Mouse (Mus musculus) kidney, adult 11 months (tissue): ENCODE measurements around the gene Adgrv1.
"Not testable (repeated sequence)": the region's sequence is repeated elsewhere in the genome, so short reads cannot be mapped to it uniquely, and the experiment has no call there.

Source experiments
- DNase-seq: peaks from one replicate; pipeline ENCODE4 v3.0.0; 2022

The Adgrv1 gene

DNA sequence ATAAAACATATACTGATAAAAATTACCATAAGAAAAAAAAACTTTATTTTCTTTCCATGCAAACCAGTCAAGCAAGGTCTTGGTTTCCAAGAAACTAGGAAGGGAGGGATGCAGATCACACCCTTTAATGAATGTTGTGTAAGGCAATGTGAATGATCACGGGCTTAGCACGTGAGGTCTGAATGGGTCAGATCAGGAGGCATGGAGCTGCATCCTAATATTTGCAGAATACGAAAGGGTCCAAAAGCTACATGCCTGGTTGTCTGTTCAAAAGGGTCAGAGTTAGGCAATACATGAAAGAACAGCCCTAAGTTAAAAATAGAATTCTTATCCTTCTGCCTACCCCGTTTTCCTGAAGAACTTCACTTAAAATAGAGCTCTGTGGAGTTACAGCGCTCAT, 303.2 kb downstream of the Adgrv1 start:
- no peak for DNase-seq

DNA sequence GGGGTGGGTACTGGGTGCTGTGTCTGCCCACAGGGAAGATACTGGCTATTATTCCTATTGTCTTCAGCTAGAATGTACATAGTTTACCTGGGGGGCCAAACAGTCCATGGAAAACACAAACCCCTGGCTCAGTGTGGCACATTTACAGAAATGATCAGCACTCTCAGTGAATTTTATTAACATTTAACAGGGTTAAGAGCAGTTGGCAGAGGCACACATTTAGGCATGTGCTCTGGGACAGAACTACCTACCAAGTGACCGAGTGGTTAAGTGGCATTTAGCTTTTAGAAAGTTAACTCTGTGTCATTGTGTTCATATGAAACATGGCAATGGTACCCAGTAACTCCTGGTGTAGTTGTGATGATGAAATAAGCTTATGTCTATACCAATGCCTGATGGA, 304.8 kb downstream of the Adgrv1 start:
- peak; percentile 65 for DNase-seq

DNA sequence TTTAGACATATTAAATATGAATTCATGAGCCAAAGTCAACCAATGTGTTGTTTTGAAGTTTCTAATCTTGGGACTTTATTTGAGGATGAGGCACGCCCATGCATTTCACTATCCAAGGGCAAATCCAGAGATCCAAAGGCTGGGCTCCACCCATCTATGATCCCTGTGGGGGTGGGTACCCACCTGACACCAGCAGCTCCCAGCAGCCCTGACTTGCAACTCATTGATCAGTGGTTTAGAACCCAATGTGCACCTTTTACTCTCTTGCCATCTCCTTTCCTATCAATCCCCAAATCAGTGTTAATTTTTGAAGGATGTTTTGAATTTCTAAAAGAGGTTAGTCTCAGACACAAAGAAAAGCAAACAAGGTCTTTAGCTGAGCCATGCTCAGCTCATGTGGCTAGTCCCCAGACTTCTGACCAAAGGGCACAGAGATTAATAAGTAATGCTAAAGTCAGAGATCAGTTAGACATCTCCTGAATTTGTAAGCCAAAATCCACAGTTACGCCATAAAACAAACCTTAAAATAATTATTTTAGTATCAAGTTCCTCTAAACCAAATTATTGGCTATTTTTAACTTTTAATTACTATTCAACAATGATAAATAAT, 307.2 kb downstream of the Adgrv1 start:
- DNase-seq: peak; percentile 70

DNA sequence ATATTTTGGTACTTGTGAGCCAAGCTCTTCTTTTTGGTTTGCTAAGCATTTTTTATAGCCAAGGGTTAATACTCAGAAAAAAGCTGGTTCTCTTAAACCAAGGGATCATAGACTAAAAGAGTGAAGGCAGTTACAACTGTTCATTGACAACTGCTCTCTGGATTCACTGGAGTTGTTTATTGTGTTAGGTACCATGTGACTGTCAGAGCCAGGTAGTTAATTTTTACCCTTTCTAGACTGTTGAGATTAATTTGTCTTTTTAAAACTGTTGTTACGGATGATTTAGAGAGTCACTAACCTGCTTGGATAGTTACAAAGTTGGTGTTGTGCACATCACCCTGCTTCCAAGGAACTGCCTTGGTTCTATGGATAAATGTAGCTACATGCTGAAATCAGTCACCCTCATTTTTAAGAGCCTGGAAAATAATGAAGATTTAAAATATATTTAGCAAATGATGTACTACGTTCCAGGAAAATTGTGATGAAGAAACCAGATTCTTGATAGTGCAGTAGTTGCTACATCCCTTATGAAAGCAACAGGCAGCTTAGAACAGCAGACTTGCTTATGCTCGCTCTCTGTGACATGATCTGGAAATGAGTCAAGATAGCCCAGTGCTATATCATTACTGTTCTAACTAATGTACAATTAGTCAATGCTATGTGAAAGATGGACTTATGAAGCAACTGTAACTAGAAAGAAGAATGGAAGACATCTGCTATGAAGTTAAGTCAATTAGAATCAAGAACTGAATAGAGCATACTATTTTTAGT, 309.2 kb downstream of the Adgrv1 start:
- peak; percentile 13 for DNase-seq

DNA sequence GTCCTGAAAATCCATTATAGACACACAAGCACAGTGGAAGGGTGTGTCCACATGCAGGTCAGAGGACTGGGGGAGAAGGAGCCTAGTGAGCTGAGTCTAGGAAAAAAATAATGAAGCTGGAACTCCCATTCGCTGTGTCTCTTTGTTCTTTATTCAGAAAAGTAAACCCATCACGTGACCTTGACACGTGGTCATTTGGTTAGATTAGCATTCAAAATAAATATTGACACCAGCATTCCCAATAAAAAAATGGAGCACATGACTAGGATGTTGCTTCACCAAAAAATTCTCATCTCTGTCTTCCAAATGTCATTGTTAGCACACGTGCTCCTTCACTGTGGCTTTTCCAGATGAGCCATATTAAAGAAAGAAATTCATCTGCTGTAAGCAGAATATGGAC, 316.4 kb downstream of the Adgrv1 start:
- DNase-seq: no peak

DNA sequence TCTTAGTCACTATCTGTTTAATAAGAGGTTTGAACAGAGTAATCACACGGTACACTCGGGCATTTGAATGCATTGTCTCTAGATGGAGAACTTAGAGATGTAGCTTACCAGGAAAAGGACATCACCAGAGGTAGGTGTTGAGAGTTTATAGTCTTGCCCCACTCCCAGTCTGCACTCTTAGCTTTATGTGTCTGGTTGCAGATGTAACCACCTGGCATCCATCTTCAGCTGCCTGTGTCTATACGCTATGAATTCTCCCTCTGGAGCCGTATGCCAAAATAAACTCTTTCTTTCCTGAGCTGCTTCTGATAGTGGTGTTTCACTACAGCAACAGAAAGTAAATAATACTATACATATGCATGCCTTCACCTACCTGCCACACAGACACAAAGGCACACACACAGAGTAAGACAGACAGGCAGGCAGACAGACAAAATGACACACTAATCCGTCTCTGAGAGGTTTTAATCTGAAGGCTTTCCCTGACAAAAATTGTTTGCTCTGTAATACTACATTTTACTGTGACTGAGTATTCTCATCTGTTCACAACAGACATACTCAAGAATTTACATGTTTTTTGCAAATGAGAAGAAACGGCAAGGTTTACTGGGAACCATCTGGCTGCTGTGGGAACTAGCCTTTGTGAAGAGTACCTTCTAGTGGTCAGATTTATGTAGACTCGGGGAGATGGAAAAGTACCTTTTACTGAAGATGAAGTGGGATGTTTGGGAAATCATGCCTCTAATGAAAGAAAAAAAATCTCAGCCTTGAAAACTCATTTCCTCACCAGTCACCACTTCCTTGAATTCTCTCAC, 318.4 kb downstream of the Adgrv1 start:
- DNase-seq: no peak

DNA sequence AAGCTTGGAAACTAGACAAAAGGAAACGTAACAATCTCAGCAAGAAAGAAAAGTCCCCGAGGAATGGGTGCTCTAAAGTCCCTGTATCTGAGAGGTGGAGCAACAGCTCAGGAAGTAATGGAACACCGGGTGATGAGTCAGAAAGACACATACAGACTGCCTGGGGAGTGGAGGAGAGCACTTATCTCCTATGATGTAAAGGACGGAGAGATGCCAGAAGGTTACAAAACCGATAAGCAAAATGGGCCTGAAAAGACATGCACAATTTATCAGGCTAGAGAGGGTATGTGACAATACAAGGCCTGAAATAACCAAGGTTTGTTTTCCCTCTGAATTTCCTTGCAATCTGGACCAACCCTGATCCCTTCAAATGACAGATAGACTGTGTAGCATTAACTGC, 320.8 kb downstream of the Adgrv1 start:
- DNase-seq: no peak

DNA sequence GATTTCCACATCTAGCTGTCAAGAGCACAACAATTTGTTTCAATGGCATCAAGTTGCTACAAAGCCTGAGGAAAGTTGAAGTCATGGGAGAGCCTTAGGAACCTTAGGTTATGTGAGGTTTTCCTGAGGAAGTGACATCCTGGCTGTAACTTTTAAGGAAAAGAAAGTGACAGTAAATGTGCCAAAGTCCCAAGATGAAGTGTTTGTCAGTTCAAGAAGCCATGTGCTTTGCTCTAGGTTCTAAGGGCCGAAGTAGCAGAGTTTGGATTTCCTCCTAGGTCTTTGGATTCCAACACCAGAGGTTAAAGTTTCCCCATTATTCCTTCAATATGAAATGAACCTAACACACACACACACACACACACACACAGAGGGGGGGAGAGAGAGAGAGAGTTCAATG, 332.1 kb downstream of the Adgrv1 start:
- DNase-seq: peak; percentile 6

DNA sequence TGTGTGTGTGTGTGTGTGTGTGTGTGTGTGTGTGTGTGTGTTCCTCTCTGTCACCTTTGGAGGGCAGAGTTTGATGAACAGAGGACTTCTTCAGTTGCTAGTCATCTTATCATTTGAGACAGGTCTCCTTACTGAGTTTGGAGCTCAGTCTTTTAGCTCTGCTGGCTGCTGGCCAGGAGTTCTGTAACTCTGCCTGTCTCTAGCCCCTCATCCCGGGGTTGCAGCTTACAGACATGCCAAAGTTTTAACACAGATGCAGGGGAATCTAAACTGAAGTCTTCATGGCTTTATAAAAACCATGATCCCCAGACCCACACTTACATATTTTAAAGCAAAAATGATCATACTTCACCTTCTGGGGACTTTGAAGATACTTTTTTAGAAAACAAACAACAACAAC, 338.8 kb downstream of the Adgrv1 start:
- DNase-seq: no peak

DNA sequence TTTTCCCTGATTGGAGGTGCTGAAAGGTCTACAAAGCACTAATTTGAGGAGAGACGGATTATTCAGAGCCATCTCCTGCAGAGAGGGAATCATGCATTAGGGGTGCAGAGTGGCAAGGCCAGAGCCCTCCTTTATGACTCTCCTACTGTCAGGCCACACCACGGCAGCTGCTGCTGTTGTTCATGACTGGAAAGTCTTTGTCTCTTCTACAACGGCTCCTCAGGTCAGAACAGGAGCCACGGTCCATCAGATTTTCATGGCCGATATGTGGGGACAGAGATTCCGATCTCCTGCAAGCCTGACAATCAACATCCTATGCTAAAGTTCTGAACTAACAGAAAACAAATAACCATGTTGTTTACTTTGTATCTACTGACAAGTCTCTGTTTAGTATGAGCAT, 350.8 kb downstream of the Adgrv1 start:
- DNase-seq: no peak

DNA sequence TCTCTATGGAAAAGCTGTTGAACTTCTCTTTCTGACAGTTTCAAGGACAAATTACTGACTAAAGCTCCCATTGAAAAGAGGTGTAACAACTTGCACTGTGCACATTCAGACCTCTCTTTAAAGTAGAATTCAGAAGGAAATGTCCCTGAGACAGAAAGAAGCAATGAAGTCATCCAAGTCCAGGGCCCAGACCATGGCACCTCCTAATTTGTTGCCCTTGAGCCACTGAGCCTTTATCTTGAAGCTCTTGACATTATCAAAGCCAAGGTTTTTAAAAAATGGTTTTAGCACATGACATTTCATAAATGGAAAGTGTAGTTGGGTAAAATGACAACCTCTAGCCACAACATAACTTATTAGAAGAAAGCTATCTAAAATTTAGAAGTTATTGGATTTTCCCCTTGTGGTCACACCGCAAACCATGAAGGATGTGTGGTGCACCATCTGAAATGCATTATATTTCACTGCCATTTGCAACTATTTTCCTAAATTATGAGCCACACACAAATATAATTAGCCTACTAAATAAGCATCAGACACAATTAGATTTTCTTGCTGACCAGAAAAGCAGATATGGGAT, 352.2 kb downstream of the Adgrv1 start:
- DNase-seq: no peak

DNA sequence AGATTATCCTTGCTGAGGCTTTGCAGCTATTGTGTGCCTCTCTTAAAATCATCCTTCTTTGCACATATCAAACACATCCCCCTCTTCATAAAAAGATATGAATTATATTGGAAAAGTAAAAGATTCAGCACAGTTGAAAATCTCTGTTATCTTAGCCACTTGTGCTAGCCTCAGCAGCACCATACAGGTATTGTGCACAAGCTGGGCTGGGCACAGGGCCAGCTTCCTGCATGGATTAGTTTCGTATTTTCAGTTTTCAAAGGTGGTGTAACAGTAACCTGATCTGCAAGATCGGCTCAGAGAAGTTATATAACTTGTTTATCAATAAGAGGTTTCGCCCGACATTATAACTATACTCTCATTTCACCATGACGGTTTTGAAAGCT, 353.6 kb downstream of the Adgrv1 start:
- peak; percentile 15 for DNase-seq

DNA sequence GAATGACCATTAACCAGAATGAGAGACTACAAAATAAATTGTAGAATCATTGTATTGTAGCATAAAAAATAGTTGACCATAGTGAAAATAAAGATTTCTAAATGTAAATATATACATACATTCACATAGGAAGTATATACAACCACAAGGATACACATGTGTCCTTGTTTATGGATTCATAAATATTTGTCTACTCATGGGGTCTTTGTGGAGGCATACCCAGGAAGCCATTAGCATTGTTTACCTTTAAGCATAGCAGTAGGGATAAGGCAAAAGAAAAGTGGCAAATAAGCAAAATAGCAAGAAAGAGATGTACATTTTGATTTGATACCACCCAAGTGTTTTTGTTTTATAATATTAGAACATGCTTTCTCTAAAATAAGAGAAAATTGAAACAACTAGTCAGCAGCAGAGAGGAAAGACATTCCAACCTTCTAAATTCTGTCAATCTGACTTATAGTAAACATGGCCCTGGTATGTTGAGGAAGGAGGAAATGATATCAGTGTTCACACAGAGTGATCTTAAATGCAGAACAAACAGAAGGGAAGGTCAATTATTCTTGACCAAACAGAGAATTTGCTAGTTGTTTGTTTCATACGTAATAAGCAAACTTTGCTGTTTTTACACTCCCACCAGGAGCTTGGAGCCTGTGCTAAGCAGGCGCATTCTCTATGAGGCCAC, 354.1 kb downstream of the Adgrv1 start:
- DNase-seq: no peak

DNA sequence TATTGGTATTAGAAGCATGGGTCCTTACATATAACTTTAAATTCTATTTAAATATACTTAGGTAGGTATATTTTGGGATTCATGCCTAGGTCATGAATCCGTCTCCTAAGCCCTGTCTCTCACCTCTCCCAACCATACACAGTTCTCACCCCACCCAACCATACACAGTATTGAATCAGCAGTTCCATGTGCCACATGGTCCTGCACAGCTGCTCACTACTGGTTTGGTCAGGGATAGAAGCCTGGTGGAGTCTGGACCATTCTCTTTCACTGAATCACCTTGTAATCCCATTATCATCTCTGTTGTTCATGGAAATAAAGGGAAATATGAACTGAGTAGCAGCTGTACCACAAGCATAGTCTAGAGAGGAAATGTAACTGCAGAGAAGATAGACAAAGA, 359.1 kb downstream of the Adgrv1 start:
- DNase-seq: no peak

DNA sequence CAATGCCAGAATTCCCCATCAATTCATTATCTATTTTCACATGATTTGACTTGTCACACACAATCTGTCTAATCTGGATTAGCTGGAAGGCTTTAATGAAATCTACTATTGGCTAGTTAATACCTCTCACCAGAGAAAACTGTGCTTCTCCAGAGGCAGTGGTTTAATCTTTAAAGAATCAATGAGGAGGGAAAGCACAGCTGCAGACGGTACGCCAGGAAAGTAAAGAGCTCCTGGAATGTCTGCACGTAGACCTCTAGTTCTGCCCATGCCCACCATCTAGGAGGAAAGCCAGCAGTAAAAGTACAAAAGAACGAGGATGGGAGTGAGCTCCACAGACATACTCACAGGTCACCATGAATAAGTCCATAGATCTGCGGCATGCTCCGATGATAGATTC, 362.6 kb downstream of the Adgrv1 start:
- peak; percentile 11 for DNase-seq

DNA sequence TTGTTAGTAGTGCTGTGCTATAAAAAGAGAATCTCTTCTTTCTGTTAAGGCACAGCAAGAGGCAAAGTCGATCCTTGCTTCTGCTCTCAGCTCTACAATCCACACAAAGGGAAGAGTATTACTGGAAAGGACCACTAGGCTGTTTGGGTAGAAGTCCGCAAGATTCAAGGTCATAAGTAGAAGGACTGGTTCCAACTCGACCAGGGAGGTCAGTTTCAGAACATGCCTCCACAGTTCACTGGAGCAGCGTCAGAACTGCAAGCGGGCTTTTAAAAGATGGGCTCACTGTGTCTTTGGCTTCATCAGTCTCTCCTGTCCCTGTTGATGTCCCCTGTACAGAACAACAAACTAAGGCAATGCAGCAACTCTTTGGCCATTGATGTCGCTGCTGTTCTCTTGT, 363.9 kb downstream of the Adgrv1 start:
- peak; percentile 24 for DNase-seq

DNA sequence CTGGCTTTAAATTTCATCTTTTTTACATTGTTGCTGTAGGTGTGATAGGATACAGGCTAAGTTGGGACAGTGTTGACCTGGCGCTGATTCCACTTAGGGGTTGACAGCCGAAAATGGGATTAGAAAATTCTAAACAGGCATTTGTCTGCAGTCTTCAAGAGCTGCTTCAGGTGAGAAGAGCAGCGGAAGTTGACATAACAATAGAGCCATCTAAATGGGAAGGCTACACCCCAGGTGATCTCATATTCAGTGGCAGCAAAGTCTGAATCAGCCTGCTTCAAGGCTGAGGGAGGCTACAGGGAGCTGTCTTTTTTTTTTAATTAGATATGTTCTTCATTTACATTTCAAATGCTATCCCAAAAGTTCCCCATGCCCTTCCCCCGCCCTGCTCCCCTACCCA, 365.5 kb downstream of the Adgrv1 start:
- DNase-seq: not testable (repeated sequence)

DNA sequence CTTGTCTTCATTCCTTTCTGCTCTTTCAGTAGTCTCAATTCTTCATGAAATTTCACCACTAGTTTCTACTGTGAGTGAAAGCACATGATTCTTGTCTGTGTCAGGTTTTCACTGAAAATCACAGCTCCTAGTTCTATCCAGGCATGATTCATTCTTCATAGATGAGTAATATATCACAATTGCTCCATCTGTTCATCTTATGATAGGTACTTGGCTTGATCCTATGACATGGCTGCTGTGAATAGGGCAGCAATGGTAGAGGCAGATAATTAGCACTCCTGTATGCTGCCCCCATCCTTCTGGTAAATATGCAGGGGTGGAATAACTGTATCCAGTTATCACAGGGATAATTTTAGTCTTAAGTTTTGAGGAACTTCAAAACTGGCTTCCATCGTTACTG, 368.5 kb downstream of the Adgrv1 start:
- DNase-seq: no peak

DNA sequence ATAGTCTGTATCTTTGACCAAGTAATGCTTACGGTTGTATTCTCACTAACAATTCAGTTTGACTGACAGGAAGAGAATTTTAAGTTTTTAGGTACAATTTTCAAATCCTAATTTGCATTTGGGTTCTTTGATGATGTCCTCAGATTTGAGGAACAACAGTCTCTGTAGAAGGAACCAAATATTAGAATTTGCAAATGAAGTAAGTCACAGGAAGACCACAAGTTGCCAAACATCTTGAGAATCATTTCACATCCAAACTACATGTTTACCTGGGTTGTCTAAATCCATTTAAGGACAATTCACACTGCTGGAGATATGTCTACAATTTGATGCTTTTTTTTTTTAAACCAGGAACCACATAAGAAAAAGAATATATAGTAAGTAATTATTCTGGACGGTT, 391.8 kb downstream of the Adgrv1 start:
- no peak for DNase-seq

DNA sequence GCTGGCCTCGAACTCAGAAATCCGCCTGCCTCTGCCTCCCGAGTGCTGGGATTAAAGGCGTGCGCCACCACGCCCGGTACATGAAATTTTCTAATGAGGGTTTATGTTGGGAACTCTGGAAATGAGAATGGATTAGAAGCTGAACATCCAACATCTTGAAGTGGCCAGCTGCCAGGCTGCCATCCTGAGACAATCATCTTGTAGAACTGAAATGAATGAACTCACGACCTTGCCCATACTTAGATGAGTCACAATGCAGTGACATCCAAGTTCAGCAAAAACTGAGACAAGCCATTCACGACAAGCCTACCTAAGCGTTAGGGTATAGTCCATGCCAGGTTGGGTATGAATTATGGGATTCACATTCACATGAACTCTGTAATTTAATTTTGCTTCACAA, 393.1 kb downstream of the Adgrv1 start:
- DNase-seq: no peak

DNA sequence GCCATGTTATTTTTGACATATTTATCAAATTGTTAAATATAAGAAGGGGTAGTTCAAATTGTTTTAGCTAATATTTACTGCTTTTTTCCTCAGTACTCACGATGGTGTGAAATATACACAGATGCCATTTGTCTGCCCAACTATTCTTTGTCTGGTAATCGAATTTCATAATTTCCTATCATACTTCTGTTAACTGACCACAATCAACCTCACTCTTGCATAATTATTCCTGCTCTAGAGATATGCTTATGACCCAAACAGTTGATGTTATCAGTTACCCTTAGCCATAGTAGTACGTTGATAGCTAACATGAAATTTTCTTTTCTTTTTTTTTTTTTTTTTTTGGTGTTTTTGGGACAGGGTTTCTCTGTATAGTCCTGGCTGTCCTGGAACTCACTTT, 393.5 kb downstream of the Adgrv1 start:
- no peak for DNase-seq

DNA sequence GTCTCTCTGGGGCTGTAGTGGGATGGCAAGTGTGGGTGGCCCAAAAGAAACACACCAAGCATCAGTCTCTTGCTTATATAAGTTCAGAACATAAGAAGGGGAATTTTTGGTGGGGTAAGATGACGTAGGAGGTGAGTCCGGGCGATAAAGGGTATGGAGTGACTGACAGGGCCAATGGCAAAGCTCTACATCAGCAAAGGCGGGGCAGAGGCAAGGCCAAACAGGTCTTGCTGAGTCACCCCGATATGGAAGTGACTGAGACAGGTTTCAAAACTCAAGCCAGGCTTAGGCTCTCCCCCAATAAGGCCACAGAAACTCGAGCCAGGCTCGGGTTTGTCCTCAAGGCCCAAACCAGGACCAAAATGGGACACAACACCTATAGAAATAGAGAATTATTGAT, 394.1 kb downstream of the Adgrv1 start:
- no peak for DNase-seq

DNA sequence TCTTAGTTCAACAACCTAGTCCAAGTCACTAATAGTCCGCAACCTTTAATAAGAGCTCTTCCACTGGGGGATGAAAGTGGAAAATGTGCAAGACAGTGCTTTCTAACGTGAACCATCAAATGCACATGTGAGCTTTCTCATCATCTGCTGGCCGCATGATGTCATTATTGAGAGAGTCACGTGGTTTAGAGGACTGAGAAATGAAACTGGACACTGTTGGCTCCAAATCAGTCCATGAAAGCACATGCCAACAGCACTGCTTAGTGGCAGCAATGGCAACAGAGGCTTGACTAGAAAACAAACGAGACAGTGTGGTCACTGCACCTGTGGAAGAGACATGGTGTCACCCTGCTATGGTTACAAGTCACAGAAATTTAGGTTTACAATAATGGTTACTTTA, 395.0 kb downstream of the Adgrv1 start:
- no peak for DNase-seq
